Mouse (Mus musculus): Measurements from ENCODE around the gene Anxa9.
A peak's percentile ranks its signal among the peaks of the same experiment; 100 is the strongest.

The Anxa9 gene

GRCm38 (mm10) chr3:95314075-95314474 is 7.1 kb upstream of the Anxa9 start:
- DNase-seq (ENCODE audit: low spot score in 2 of 2): peak in 1 of 2 experiments; percentile 22

- peak; percentile 34 to 40 for DNase-seq (ENCODE audit: low spot score in 2 of 2)
Measured at GRCm38 (mm10) chr3:95313476-95313875, 6.5 kb upstream of the Anxa9 start.

GRCm38 (mm10) chr3:95312623-95313022 is 5.6 kb upstream of the Anxa9 start:
- peak; percentile 47 to 58 for DNase-seq (ENCODE audit: low spot score in 2 of 2)

- peak; percentile 64 to 74 for DNase-seq (ENCODE audit: low spot score in 2 of 2)
Measured at GRCm38 (mm10) chr3:95310968-95311882, 4.2 kb upstream of the Anxa9 start.

GRCm38 (mm10) chr3:95310496-95310895 is 3.5 kb upstream of the Anxa9 start:
- DNase-seq (ENCODE audit: low spot score in 2 of 2): no peak

- no peak for DNase-seq (ENCODE audit: low spot score in 2 of 2)
Measured at GRCm38 (mm10) chr3:95306244-95306643, 732 bp downstream of the Anxa9 start.

- DNase-seq (ENCODE audit: low spot score in 2 of 2): no peak
Measured at GRCm38 (mm10) chr3:95301204-95301796, 5.7 kb downstream of the Anxa9 start.

- no peak for DNase-seq (ENCODE audit: low spot score in 2 of 2)
Measured at GRCm38 (mm10) chr3:95298018-95298417, 9.0 kb downstream of the Anxa9 start.

GRCm38 (mm10) chr3:95296103-95296469 is 10.9 kb downstream of the Anxa9 start:
- DNase-seq (ENCODE audit: low spot score in 2 of 2): peak; percentile 28 to 72

- no peak for DNase-seq (ENCODE audit: low spot score in 2 of 2)
Measured at GRCm38 (mm10) chr3:95295321-95296102, 11.5 kb downstream of the Anxa9 start.

GRCm38 (mm10) chr3:95294718-95295117 is 12.3 kb downstream of the Anxa9 start:
- DNase-seq (ENCODE audit: low spot score in 2 of 2): no peak

- DNase-seq (ENCODE audit: low spot score in 2 of 2): no peak
Measured at GRCm38 (mm10) chr3:95294316-95294715, 12.7 kb downstream of the Anxa9 start.

- no peak for DNase-seq (ENCODE audit: low spot score in 2 of 2)
Measured at GRCm38 (mm10) chr3:95293537-95293936, 13.4 kb downstream of the Anxa9 start.

- DNase-seq (ENCODE audit: low spot score in 2 of 2): no peak
Measured at GRCm38 (mm10) chr3:95292899-95293298, 14.1 kb downstream of the Anxa9 start.

GRCm38 (mm10) chr3:95291041-95291440 is 15.9 kb downstream of the Anxa9 start:
- DNase-seq (ENCODE audit: low spot score in 2 of 2): no peak

GRCm38 (mm10) chr3:95290156-95290555 is 16.8 kb downstream of the Anxa9 start:
- no peak for DNase-seq (ENCODE audit: low spot score in 2 of 2)

- no peak for DNase-seq (ENCODE audit: low spot score in 2 of 2)
Measured at GRCm38 (mm10) chr3:95289419-95289818, 17.6 kb downstream of the Anxa9 start.

GRCm38 (mm10) chr3:95287541-95287940 is 19.4 kb downstream of the Anxa9 start:
- no peak for DNase-seq (ENCODE audit: low spot score in 2 of 2)

GRCm38 (mm10) chr3:95286510-95286909 is 20.5 kb downstream of the Anxa9 start:
- DNase-seq (ENCODE audit: low spot score in 2 of 2): no peak

GRCm38 (mm10) chr3:95286011-95286410 is 21.0 kb downstream of the Anxa9 start:
- no peak for DNase-seq (ENCODE audit: low spot score in 2 of 2)

GRCm38 (mm10) chr3:95285390-95285789 is 21.6 kb downstream of the Anxa9 start:
- DNase-seq (ENCODE audit: low spot score in 2 of 2): no peak

Data from spleen, postnatal 10 days (tissue).